Mouse (Mus musculus): ENCODE data around the gene Tm6sf1. TPM values are rescaled to one million over a fixed set of nuclear protein-coding genes. Genes with fewer than 3 reads are reported as not detected.

Gene Tm6sf1
- total and polyA plus RNA-seq, 2 experiments from 2014 or later: 7.0 to 12.9 TPM

- 89% methylated on average over 9 of the region's 9 CpGs for WGBS
- ATAC-seq: no peak
- no peak overlapping the region for H3K9ac ChIP-seq
These were observed 8.6 kb downstream of the Tm6sf1 start for GRCm38 (mm10) chr7:81867231-81867930.

DNA sequence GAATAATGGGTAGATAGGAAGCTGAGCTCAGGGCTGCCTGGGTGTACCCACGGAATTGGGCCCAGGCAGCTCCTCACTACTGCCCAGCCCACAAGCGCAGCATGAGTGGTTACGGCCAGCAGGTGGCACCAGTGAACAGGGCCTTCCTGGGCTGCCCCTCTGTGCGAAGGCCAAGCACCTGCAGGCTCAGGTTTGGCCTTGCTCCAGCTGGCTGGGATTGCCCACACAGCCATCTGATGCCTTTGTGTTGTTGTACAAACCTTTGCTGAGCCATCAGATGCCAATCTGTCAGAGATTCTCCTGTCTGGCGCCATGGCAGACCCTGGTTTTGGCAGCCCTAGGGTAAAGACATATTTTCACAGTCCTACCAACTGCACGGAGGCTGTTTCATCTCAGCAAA lies 9.4 kb downstream of the Tm6sf1 start:
- H3K27ac ChIP-seq (ENCODE audit: low read depth, low read length): no peak overlapping the region

More at GRCm38 (mm10) chr7:81867231-81867930, 8.6 kb downstream of the Tm6sf1 start:
- Histone ChIP-seq H3K4me2 (ENCODE audit: low read depth) (no peak overlapping the region), H3K27ac (ENCODE audit: low read depth, low read length) (no peak overlapping the region), H3K4me1 (ENCODE audit: insufficient read depth) (no peaks in the 10 kb centered on the region), H3K36me3 (ENCODE audit: insufficient read depth) (no peaks in the 10 kb centered on the region), H3K4me3 (ENCODE audit: low read depth, low read length) (no peak overlapping the region), H3K27me3 (ENCODE audit: insufficient read depth, low read length) (no peaks in the 10 kb centered on the region), H3K9me3 (ENCODE audit: low read length) (no peaks in the 10 kb centered on the region)
- DNase-seq: no peak
- no peak for TF ChIP-seq CTCF (IDR thresholded peaks at IDR 0.05; ENCODE audit: low read depth)

GRCm38 (mm10) chr7:81872493-81873013 lies 13.8 kb downstream of the Tm6sf1 start:
- H3K9me3 ChIP-seq (ENCODE audit: low read length): no peaks in the 10 kb centered on the region
- WGBS: 85% methylated on average over 13 of the region's 13 CpGs
- TF ChIP-seq CTCF (IDR thresholded peaks at IDR 0.05; ENCODE audit: low read depth): no peak
- no peaks in the 10 kb centered on the region for H3K4me1 ChIP-seq (ENCODE audit: insufficient read depth)
- H3K36me3 ChIP-seq (ENCODE audit: insufficient read depth): 0 out of 2 replicates have a peak, but pooled peaks cover 1% of the 10 kb centered on the region
- no peak overlapping the region for H3K9ac ChIP-seq
- no peak for ATAC-seq
- no peak overlapping the region for H3K4me2 ChIP-seq (ENCODE audit: low read depth)
- H3K27ac ChIP-seq (ENCODE audit: low read depth, low read length): no peak overlapping the region
- no peaks in the 10 kb centered on the region for H3K27me3 ChIP-seq (ENCODE audit: insufficient read depth, low read length)
- no peak overlapping the region for H3K4me3 ChIP-seq (ENCODE audit: low read depth, low read length)
- DNase-seq: no peak

More for the DNA sequence above, 9.4 kb downstream of the Tm6sf1 start:
- no peaks in the 10 kb centered on the region for H3K27me3 ChIP-seq (ENCODE audit: insufficient read depth, low read length)
- DNase-seq (peak; percentile 84), ATAC-seq (peak; percentile 91)
- 12% methylated on average over 6 of the region's 6 CpGs for WGBS
- no peak overlapping the region for H3K9ac ChIP-seq
- H3K9me3 ChIP-seq (ENCODE audit: low read length): no peaks in the 10 kb centered on the region
- no peaks in the 10 kb centered on the region for H3K4me1 ChIP-seq (ENCODE audit: insufficient read depth)
- no peaks in the 10 kb centered on the region for H3K36me3 ChIP-seq (ENCODE audit: insufficient read depth)
- TF ChIP-seq CTCF (IDR thresholded peaks at IDR 0.05; ENCODE audit: low read depth): peak; percentile 85
- H3K4me3 ChIP-seq (ENCODE audit: low read depth, low read length): no peak overlapping the region
- H3K4me2 ChIP-seq (ENCODE audit: low read depth): no peak overlapping the region

- no peak for TF ChIP-seq CTCF (IDR thresholded peaks at IDR 0.05; ENCODE audit: low read depth)
- Histone ChIP-seq H3K9ac (no peak overlapping the region), H3K4me1 (ENCODE audit: insufficient read depth) (no peaks in the 10 kb centered on the region), H3K4me2 (ENCODE audit: low read depth) (no peak overlapping the region), H3K27me3 (ENCODE audit: insufficient read depth, low read length) (no peaks in the 10 kb centered on the region), H3K27ac (ENCODE audit: low read depth, low read length) (no peak overlapping the region), H3K4me3 (ENCODE audit: low read depth, low read length) (no peak overlapping the region), H3K9me3 (ENCODE audit: low read length) (no peaks in the 10 kb centered on the region), H3K36me3 (ENCODE audit: insufficient read depth) (peaks cover 3% of the 10 kb centered on the region; the same call in 1 of the 2 replicates)
- 77% methylated on average over 1 of the region's 1 CpGs for WGBS
- no peak for DNase-seq
- no peak for ATAC-seq
These were observed 15.0 kb downstream of the Tm6sf1 start for GRCm38 (mm10) chr7:81873807-81874206.

GRCm38 (mm10) chr7:81874636-81875035 lies 15.8 kb downstream of the Tm6sf1 start:
- no peaks in the 10 kb centered on the region for H3K27me3 ChIP-seq (ENCODE audit: insufficient read depth, low read length)
- H3K4me1 ChIP-seq (ENCODE audit: insufficient read depth): no peaks in the 10 kb centered on the region
- WGBS: 55% methylated on average over 6 of the region's 6 CpGs
- H3K9me3 ChIP-seq (ENCODE audit: low read length): no peaks in the 10 kb centered on the region
- no peak for DNase-seq
- H3K9ac ChIP-seq: no peak overlapping the region
- no peak overlapping the region for H3K27ac ChIP-seq (ENCODE audit: low read depth, low read length)
- no peak overlapping the region for H3K4me2 ChIP-seq (ENCODE audit: low read depth)
- peaks cover 3% of the 10 kb centered on the region; the same call in 1 of the 2 replicates for H3K36me3 ChIP-seq (ENCODE audit: insufficient read depth)
- TF ChIP-seq CTCF (IDR thresholded peaks at IDR 0.05; ENCODE audit: low read depth): no peak
- ATAC-seq: no peak
- H3K4me3 ChIP-seq (ENCODE audit: low read depth, low read length): no peak overlapping the region

DNA sequence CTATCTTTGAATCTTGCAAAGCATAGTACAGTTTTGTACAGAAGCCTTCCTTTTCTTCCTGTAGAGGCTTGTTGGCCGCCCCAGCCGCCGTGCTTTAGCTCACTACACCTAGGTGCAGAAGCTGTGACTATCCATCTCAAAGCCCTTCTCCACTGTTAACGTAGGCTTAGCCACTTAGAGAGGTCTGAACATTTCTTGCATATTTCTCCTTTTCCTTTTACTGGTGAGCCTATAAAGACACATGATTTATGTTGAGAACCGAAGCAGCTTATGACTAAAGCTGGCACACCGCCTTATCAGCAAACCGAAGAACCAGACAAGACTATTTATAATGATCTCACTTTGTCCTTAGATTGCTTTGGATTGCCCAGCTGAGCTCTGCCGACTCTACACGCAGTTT lies 16.6 kb downstream of the Tm6sf1 start:
- H3K9me3 ChIP-seq (ENCODE audit: low read length): no peaks in the 10 kb centered on the region
- no peak overlapping the region for H3K4me3 ChIP-seq (ENCODE audit: low read depth, low read length)
- H3K27me3 ChIP-seq (ENCODE audit: insufficient read depth, low read length): no peaks in the 10 kb centered on the region
- no peak overlapping the region for H3K27ac ChIP-seq (ENCODE audit: low read depth, low read length)
- WGBS: 81% methylated on average over 9 of the region's 9 CpGs
- no peak overlapping the region for H3K4me2 ChIP-seq (ENCODE audit: low read depth)
- DNase-seq (peak; percentile 50), ATAC-seq (no peak)
- H3K36me3 ChIP-seq (ENCODE audit: insufficient read depth): peaks cover 3% of the 10 kb centered on the region; the same call in 1 of the 2 replicates
- no peak for TF ChIP-seq CTCF (IDR thresholded peaks at IDR 0.05; ENCODE audit: low read depth)
- no peaks in the 10 kb centered on the region for H3K4me1 ChIP-seq (ENCODE audit: insufficient read depth)
- H3K9ac ChIP-seq: no peak overlapping the region

DNA sequence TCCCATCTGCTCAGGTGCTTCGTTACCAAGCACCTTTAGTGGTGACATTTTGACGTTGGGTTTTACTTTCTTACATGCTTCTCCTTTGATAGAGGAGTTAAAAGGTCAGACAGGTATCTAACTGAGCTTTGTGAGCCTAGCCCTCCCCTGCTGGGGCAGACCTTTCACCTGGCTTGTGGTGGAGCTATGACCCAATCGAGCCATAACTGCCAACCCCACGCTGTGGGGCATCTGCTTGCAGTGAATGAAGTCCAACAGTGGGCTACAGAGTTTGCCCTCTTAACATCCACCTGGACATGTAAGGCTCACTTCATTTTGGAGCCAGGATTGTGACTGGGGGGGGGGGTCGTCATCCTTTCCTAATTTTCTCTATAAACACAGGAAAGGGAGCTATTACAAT lies 21.5 kb downstream of the Tm6sf1 start:
- 89% methylated on average over 5 of the region's 5 CpGs for WGBS
- no peak overlapping the region for H3K4me3 ChIP-seq (ENCODE audit: low read depth, low read length)
- ATAC-seq (no peak), DNase-seq (no peak)
- no peaks in the 10 kb centered on the region for H3K9me3 ChIP-seq (ENCODE audit: low read length)
- no peaks in the 10 kb centered on the region for H3K27me3 ChIP-seq (ENCODE audit: insufficient read depth, low read length)
- H3K4me1 ChIP-seq (ENCODE audit: insufficient read depth): no peaks in the 10 kb centered on the region
- no peak overlapping the region for H3K27ac ChIP-seq (ENCODE audit: low read depth, low read length)
- H3K4me2 ChIP-seq (ENCODE audit: low read depth): no peak overlapping the region
- no peak for TF ChIP-seq CTCF (IDR thresholded peaks at IDR 0.05; ENCODE audit: low read depth)
- peaks cover 6% of the 10 kb centered on the region; the same call in 1 of the 2 replicates for H3K36me3 ChIP-seq (ENCODE audit: insufficient read depth)
- H3K9ac ChIP-seq: no peak overlapping the region
